Mouse (Mus musculus) lung, postnatal 25 days (tissue): Measurements from ENCODE around the gene L3mbtl3.
A peak's percentile ranks its signal among the peaks of the same experiment; 100 is the strongest.

Experiments used
- DNase-seq: peaks from one replicate; pipeline ENCODE4 v3.0.0; 2022; ENCODE audit warnings: low spot score

L3mbtl3 gene

GRCm38 (mm10) chr10:26337896-26338503 is 37.8 kb downstream of the L3mbtl3 start:
- DNase-seq: peak; percentile 41

GRCm38 (mm10) chr10:26333966-26334365 is 41.8 kb downstream of the L3mbtl3 start:
- DNase-seq: no peak

GRCm38 (mm10) chr10:26332781-26333180 is 43.0 kb downstream of the L3mbtl3 start:
- DNase-seq: no peak

GRCm38 (mm10) chr10:26328843-26329242 is 46.9 kb downstream of the L3mbtl3 start:
- DNase-seq: no peak

- DNase-seq: no peak
Measured at GRCm38 (mm10) chr10:26327691-26328542, 47.9 kb downstream of the L3mbtl3 start.

- DNase-seq: no peak
Measured at GRCm38 (mm10) chr10:26327291-26327690, 48.5 kb downstream of the L3mbtl3 start.

- DNase-seq: peak; percentile 26
Measured at GRCm38 (mm10) chr10:26325320-26325719, 50.5 kb downstream of the L3mbtl3 start.

GRCm38 (mm10) chr10:26322344-26323051 is 53.3 kb downstream of the L3mbtl3 start:
- no peak for DNase-seq

- DNase-seq: no peak
Measured at GRCm38 (mm10) chr10:26320679-26321078, 55.1 kb downstream of the L3mbtl3 start.

- no peak for DNase-seq
Measured at GRCm38 (mm10) chr10:26314327-26314726, 61.4 kb downstream of the L3mbtl3 start.

- DNase-seq: no peak
Measured at GRCm38 (mm10) chr10:26303485-26303884, 72.3 kb downstream of the L3mbtl3 start.

- DNase-seq: no peak
Measured at GRCm38 (mm10) chr10:26302336-26302735, 73.4 kb downstream of the L3mbtl3 start.

- no peak for DNase-seq
Measured at GRCm38 (mm10) chr10:26297626-26298025, 78.1 kb downstream of the L3mbtl3 start.

GRCm38 (mm10) chr10:26297200-26297599 is 78.6 kb downstream of the L3mbtl3 start:
- no peak for DNase-seq

- no peak for DNase-seq
Measured at GRCm38 (mm10) chr10:26287136-26287535, 88.6 kb downstream of the L3mbtl3 start.

- DNase-seq: no peak
Measured at GRCm38 (mm10) chr10:26280009-26280408, 95.8 kb downstream of the L3mbtl3 start.

GRCm38 (mm10) chr10:26275414-26275813 is 100.4 kb downstream of the L3mbtl3 start:
- no peak for DNase-seq

- no peak for DNase-seq
Measured at GRCm38 (mm10) chr10:26263744-26264459, 111.9 kb downstream of the L3mbtl3 start.

GRCm38 (mm10) chr10:26259908-26260307 is 115.9 kb downstream of the L3mbtl3 start:
- no peak for DNase-seq

GRCm38 (mm10) chr10:26249426-26250165 is 126.2 kb downstream of the L3mbtl3 start:
- no peak for DNase-seq

- DNase-seq: no peak
Measured at GRCm38 (mm10) chr10:26244466-26244865, 131.3 kb downstream of the L3mbtl3 start.
